Mouse (Mus musculus): Measurements from ENCODE around the gene Myb. TPM values are rescaled to one million over a fixed set of nuclear protein-coding genes. Genes with fewer than 3 reads are reported as not detected.
A peak's percentile ranks its signal among the peaks of the same experiment; 100 is the strongest.

Gene Myb
- under 1 TPM; 0.10 to 0.48 TPM for total RNA-seq (2021)
- long read RNA-seq, experiment 1: 0 reads
- long read RNA-seq, experiment 2: 0 reads

DNA sequence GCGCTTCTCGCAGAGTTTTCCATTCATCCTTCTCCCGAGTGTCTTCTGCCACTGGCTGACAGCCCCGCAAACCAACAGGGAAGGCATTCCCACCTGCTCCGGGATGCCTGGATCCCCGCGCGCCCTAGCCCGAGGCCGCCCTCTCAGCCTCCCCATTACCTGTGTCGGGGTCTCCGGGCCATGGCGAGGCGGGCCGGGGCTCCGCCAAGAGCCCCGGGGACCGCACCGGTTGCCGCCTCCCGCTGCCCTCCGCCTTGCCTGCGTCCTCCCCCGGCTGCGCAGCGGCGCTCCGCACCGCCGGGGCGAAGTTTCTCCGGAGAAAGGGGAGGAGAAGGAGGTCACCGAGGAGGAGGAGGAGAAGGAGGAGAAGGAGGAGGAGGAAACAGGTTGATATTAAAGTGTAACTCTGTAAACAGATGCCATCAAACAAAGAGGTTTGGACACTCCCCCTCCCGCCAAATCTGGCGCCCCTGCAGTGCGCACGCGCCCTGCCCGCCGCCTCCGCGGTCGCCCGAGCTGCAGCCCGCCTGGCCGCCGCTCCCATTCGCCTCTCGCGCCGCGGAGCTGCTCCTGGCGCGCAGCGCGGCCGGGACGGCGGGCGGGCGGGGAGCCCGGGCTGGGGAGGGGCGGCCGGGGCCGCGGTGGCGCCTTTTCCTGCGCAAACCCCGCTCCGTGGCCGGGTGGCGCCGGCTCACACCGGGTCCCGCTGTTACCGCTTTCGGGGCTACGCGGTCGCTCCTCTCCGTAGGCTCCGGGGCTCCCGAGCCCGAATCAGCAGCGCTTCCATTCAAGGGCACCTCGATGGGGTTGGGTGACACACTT, at the start of gene Myb:
Gene Myb (minus strand): TSS at position 448 of the 822 bp plus-strand sequence.
- peak; percentile 60 for DNase-seq

GRCm38 (mm10) chr10:21207378-21207777, 46.6 kb upstream of the Myb start:
- no peak for DNase-seq

- no peak for DNase-seq
These were observed 45.4 kb upstream of the Myb start for GRCm38 (mm10) chr10:21206232-21206631.

DNA sequence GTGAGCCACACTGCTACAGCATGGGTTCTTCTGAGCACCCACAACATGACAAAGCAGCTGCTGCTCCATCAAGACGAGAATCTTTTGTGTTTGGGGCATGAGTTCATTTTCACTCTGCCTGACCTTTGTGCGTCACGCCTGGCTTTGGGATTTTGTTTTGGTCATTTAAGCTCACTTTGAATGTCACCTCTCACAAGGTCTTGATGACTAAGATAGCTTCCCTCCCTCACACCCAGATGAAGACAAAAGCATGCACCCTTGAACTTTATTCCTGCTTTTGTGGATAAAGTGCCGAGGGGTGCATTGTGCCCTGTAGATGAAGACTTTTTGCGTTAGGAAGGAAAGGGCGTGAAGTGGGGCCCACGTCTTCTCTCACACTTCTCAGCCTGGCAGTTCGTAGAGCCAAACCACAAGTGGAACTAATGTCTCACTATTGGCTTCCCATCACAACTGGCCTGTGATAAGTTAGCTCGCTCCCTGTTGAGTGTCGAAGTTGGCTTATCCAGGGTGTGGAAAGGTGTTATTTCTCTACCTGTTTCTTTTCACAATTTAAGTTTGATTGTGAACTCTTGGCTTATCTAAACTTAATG, 43.8 kb upstream of the Myb start:
- DNase-seq: no peak

DNA sequence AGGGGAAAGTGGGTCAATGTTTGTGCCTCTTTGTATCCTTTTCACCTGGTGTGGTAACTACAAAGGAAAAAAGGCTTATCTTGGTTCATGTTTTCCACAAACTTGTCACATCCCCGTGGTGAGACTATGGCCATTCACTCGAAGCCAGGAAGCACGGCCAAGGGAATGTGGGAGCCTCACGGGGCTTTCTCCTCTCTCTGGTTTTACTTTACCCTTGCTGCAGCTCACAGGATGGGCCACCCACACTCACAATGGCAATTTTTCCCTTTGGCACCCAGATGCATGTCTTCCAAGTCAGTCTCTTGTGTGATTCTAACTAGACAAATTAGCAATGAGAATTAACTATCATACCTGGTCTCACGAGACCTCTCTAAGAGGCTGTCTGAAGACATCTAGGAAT, 43.1 kb upstream of the Myb start:
- DNase-seq: no peak

DNA sequence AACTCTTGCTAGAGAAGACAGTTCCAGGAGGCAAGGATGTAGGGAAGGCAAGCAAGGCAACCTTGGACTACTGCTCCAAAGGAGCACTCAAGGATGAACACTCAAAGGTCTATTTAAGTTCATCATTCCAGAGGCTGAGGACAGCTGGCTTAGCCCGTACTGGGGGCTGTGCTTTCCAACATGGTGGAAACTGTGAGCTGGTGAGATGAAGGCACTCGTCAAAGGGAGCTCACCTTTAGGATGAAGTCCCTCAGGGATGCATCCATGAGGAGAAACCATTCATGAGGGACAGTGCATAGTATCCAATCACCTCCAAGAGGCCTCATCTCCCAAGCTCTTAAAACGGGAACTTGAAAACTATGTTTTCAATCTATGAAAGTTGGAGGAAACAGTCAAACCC, 42.7 kb upstream of the Myb start:
- no peak for DNase-seq

DNA sequence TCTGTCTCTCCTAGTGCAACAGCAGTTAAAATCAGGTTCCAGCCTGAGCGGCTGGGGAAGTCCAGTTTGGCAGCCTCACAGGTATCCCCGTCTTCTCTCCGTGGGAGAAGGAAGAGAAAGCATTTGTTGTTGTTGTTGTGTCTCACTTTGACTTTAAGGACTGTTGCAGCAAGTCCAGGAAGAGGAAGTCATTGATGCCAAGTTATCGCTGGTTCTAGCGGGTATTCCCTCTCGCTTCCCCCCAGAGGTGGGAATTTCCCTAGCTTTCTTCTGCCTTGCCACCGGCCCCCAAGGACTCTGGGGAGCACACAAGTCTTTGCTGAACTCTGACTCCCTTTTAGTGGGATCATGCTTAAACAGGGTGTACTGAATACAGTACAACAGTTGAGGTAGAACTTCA, 40.0 kb upstream of the Myb start:
- no peak for DNase-seq

- no peak for DNase-seq
These were observed 39.5 kb upstream of the Myb start for GRCm38 (mm10) chr10:21200322-21200721.

DNA sequence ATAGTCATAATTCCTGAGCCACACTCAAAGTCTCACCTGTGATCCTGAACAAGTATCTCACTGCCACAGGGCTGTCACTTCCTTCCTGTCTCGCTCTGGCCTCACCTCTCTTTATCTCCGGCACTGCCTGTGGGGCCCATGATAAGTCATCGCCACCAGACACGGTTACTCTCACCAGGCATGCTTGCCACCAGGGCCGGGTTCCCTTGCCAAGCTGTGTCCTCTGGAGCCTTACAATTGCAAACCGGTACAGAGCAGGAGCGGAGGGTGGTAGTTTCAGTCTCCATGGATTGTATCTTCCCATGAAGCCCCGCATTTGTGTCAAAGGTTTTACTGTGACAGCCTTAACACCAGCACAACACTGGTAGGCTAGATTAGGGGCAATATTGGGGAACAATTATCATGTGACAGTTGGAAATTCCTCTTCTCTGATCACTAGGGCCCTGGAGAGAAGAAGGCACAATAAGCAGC, 35.9 kb upstream of the Myb start:
- DNase-seq: no peak

GRCm38 (mm10) chr10:21195597-21195996, 34.8 kb upstream of the Myb start:
- no peak for DNase-seq

- DNase-seq: no peak
These were observed 33.2 kb upstream of the Myb start for GRCm38 (mm10) chr10:21193935-21194505.

GRCm38 (mm10) chr10:21193088-21193934, 32.5 kb upstream of the Myb start:
- DNase-seq: no peak

- no peak for DNase-seq
These were observed 31.7 kb upstream of the Myb start for GRCm38 (mm10) chr10:21192436-21192835.

GRCm38 (mm10) chr10:21189756-21190397, 29.1 kb upstream of the Myb start:
- no peak for DNase-seq

- no peak for DNase-seq
These were observed 28.5 kb upstream of the Myb start for GRCm38 (mm10) chr10:21189275-21189601.

DNA sequence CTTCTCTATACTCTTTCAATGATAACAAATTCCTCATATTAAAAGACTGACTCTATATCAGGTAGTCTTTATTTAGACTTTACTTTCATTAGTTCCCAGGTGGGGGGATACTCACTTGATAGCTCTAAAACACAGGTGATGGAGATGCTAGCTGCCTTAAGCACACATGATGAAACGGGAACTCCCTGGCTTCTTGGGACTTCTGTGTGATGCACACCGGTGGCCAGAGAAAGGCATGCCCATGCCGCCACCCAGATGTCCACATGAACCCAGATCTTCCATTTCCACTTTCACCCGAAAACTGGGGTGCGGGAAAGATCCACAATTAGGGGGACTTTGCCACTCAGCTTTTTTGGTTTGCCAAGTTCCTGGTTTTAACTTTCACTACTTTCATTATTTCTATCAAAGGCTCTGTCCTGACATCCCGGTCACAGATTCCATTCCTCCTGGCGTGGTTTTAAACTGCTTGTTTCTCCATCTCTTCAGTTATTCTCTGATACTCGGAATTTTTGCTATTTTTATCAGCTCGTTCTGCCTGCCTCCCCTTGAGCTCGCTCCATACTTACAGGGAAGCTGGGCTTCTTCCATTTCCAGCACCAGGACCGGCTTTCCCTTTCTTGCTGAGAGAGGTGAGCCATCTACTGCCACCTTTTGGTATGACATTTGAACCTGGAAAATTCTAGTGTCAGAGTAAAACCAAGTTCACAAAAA, 27.9 kb upstream of the Myb start:
- no peak for DNase-seq

GRCm38 (mm10) chr10:21187847-21188246, 27.1 kb upstream of the Myb start:
- DNase-seq: no peak

GRCm38 (mm10) chr10:21186733-21187132, 25.9 kb upstream of the Myb start:
- no peak for DNase-seq

- DNase-seq: no peak
These were observed 17.9 kb upstream of the Myb start for GRCm38 (mm10) chr10:21178711-21179110.

DNA sequence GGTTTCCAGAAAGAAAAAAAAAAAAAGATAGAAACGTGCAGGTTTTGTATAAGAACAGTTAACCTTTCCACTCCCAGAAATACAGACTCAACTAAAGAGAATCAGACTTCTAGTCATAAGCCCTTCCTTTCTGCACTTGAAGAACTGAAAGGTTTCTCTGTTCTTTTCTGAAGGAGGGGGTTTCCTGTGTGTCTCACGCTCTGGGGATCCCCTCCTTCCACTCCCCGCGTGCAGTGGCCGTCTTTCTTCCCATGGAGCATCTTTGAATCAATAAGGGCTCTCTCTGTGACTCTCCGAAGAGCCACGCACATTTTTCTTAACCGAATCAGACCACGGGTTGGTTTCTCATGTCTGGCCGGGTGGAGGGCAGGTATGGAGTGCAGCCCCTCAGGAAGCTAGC, 17.5 kb upstream of the Myb start:
- no peak for DNase-seq

DNA sequence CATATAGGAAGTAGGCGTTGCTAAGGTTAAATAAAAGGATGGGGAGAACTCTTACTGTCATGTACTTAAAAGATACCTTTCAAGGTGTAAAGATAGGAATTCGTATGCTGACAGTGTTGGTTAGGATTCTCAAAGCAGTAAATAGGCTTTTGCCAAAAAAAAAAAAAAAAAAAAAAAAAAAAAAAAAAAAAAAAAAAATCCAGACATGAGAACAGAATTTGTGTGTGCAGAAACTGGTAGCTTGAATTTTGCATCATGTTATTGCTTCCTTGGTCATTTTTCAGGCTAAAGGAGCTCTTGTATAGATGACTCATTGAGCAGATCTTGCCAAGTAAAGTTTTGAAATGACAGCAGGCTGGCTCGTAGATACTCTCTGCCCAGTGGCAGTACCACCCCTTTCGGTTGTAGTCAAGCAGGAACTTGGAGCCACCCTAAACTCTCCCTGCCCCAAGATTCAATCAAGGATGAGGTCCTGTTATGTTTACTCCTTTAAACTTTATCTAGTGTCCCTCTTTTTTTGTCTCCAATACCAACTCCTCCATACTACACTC, 11.9 kb upstream of the Myb start:
- no peak for DNase-seq

Measured in gastrocnemius, postnatal 25 days (tissue).